Mouse (Mus musculus): ENCODE data around the gene Olfr281. TPM values are rescaled to one million over a fixed set of nuclear protein-coding genes. Genes with fewer than 3 reads are reported as not detected.
"Not testable (repeated sequence)": the region's sequence is repeated elsewhere in the genome, so short reads cannot be mapped to it uniquely, and the experiment has no call there.

Olfr281 gene
- total RNA-seq (2021) = not detected
- long read RNA-seq = 0 reads

- no peak for DNase-seq (ENCODE audit: low spot score in 2 of 2)
Observed at GRCm38 (mm10) chr15:98452288-98452687, at the start of gene Olfr281. Olfr281 (plus strand) TSS chr15:98452588.

GRCm38 (mm10) chr15:98408406-98409060, 43.9 kb upstream of the Olfr281 start:
- peak; percentile 53 to 64 for DNase-seq (ENCODE audit: low spot score in 2 of 2)

- DNase-seq (ENCODE audit: low spot score in 2 of 2) = no peak
Observed at GRCm38 (mm10) chr15:98409635-98410034, 42.8 kb upstream of the Olfr281 start.

GRCm38 (mm10) chr15:98410249-98410648, 42.1 kb upstream of the Olfr281 start:
- DNase-seq (ENCODE audit: low spot score in 2 of 2) = no peak

GRCm38 (mm10) chr15:98415996-98416395, 36.4 kb upstream of the Olfr281 start:
- no peak for DNase-seq (ENCODE audit: low spot score in 2 of 2)

- not testable (repeated sequence) for DNase-seq (ENCODE audit: low spot score in 2 of 2)
Observed at GRCm38 (mm10) chr15:98416802-98417201, 35.6 kb upstream of the Olfr281 start.

GRCm38 (mm10) chr15:98417285-98417684, 35.1 kb upstream of the Olfr281 start:
- DNase-seq (ENCODE audit: low spot score in 2 of 2) = not testable (repeated sequence)

GRCm38 (mm10) chr15:98418096-98418495, 34.3 kb upstream of the Olfr281 start:
- no peak for DNase-seq (ENCODE audit: low spot score in 2 of 2)

GRCm38 (mm10) chr15:98420897-98421296, 31.5 kb upstream of the Olfr281 start:
- DNase-seq (ENCODE audit: low spot score in 2 of 2) = no peak

- DNase-seq (ENCODE audit: low spot score in 2 of 2) = no peak
Observed at GRCm38 (mm10) chr15:98424326-98424725, 28.1 kb upstream of the Olfr281 start.

GRCm38 (mm10) chr15:98424753-98425152, 27.6 kb upstream of the Olfr281 start:
- no peak for DNase-seq (ENCODE audit: low spot score in 2 of 2)

- no peak for DNase-seq (ENCODE audit: low spot score in 2 of 2)
Observed at GRCm38 (mm10) chr15:98425188-98425587, 27.2 kb upstream of the Olfr281 start.

- DNase-seq (ENCODE audit: low spot score in 2 of 2) = not testable (repeated sequence)
Observed at GRCm38 (mm10) chr15:98430925-98431324, 21.5 kb upstream of the Olfr281 start, which contains the start of gene Olfr282. Olfr282 (plus strand) TSS chr15:98431225.

GRCm38 (mm10) chr15:98444561-98444960, 7.8 kb upstream of the Olfr281 start:
- no peak for DNase-seq (ENCODE audit: low spot score in 2 of 2)

GRCm38 (mm10) chr15:98448521-98448920, 3.9 kb upstream of the Olfr281 start:
- DNase-seq (ENCODE audit: low spot score in 2 of 2) = no peak

GRCm38 (mm10) chr15:98469596-98469995, 17.2 kb downstream of the Olfr281 start, which contains the start of gene OR5BS1P:
OR5BS1P (plus strand) TSS chr15:98469896.
- no peak for DNase-seq (ENCODE audit: low spot score in 2 of 2)

- DNase-seq (ENCODE audit: low spot score in 2 of 2) = no peak
Observed at GRCm38 (mm10) chr15:98471539-98471938, 19.2 kb downstream of the Olfr281 start.

GRCm38 (mm10) chr15:98474958-98475357, 22.6 kb downstream of the Olfr281 start:
- no peak for DNase-seq (ENCODE audit: low spot score in 2 of 2)

GRCm38 (mm10) chr15:98475382-98475781, 23.0 kb downstream of the Olfr281 start:
- peak; percentile 40 to 44 for DNase-seq (ENCODE audit: low spot score in 2 of 2)

- DNase-seq (ENCODE audit: low spot score in 2 of 2) = no peak
Observed at GRCm38 (mm10) chr15:98476281-98476680, 23.9 kb downstream of the Olfr281 start.

GRCm38 (mm10) chr15:98479568-98480102, 27.2 kb downstream of the Olfr281 start:
- DNase-seq (ENCODE audit: low spot score in 2 of 2) = no peak

- no peak for DNase-seq (ENCODE audit: low spot score in 2 of 2)
Observed at GRCm38 (mm10) chr15:98482701-98483100, 30.3 kb downstream of the Olfr281 start, which contains the start of gene Lalba. Lalba (minus strand) TSS chr15:98482721.
